Comparison of ENCODE assay signal across 11 mouse cellular contexts in genomic region chr4:59329461-59330304, GRCm38 (mm10).
DNase-seq lines count a peak whose midpoint lies in the region; ATAC-seq and TF ChIP-seq lines count a peak whose summit lies in the region.
"Had no signal": no experiment of that assay in that cellular context is flagged by ENCODE, and none has a peak within 500 bp of the region (broad histone marks: within the 10 kb centered on the region; RNA-seq: fewer than 3 reads in every experiment).

No protein-coding gene starts in this region.

- no peaks in the 10 kb centered on the region; the same call in none of the 2 replicates for H3K36me3 ChIP-seq in heart, adult 2 months (ENCODE audit: control insufficient read depth, insufficient read depth, low read length)
- H3K36me3 ChIP-seq in limb, embryonic 14.5 days (ENCODE audit: control insufficient read depth, insufficient read depth, low read length): no peaks in the 10 kb centered on the region
- H3K36me3 ChIP-seq in forebrain, embryonic 11.5 days (ENCODE audit: control insufficient read depth, insufficient read depth, low read length): no peaks in the 10 kb centered on the region

- TF ChIP-seq CTCF in heart, adult 2 months (IDR thresholded peaks at IDR 0.05): no peak

- no peak for TF ChIP-seq POLR2A in heart, adult 2 months (IDR thresholded peaks at IDR 0.05; ENCODE audit: insufficient read depth, low read depth, low read length)
- no peak for TF ChIP-seq POLR2A in limb, embryonic 14.5 days (IDR thresholded peaks at IDR 0.05; ENCODE audit: borderline replicate concordance, extremely low read depth, insufficient read depth, insufficient read length)

- no peaks in the 10 kb centered on the region for H3K27me3 ChIP-seq in heart, adult 2 months (ENCODE audit: control insufficient read depth, insufficient read depth, low read length)
- H3K27me3 ChIP-seq in limb, embryonic 14.5 days (ENCODE audit: control insufficient read depth, insufficient read depth, low read length): no peaks in the 10 kb centered on the region
- no peaks in the 10 kb centered on the region for H3K27me3 ChIP-seq in forebrain, embryonic 11.5 days (ENCODE audit: control insufficient read depth, insufficient read depth, low read length)

- H3K9me3 ChIP-seq in limb, embryonic 14.5 days (ENCODE audit: control insufficient read depth, low read length): no peaks in the 10 kb centered on the region
- no peaks in the 10 kb centered on the region for H3K9me3 ChIP-seq in forebrain, embryonic 11.5 days (ENCODE audit: control insufficient read depth, low read length)

- TF ChIP-seq EP300 in heart, adult 2 months (IDR thresholded peaks at IDR 0.05; ENCODE audit: insufficient read depth, low read depth, low read length): no peak

- ATAC-seq in CD4-positive, CD25-positive, alpha-beta regulatory T cell, adult 4 months: no peak
- ATAC-seq in limb, embryonic 14.5 days (ENCODE audit: low FRiP score, low read depth): peak; percentile 31; the same call in 1 of the 2 replicates
- no peak for ATAC-seq in forebrain, embryonic 11.5 days (replicated peaks; ENCODE audit: low FRiP score)

- peaks cover 16% of the 10 kb centered on the region for H3K4me1 ChIP-seq in heart, adult 2 months (ENCODE audit: control insufficient read depth, insufficient read depth, low read length)
- peaks cover 12% of the 10 kb centered on the region for H3K4me1 ChIP-seq in limb, embryonic 14.5 days (ENCODE audit: control insufficient read depth, insufficient read depth, low read length)
- no peaks in the 10 kb centered on the region for H3K4me1 ChIP-seq in forebrain, embryonic 11.5 days (replicated peaks; ENCODE audit: control insufficient read depth, insufficient read depth, low read length)

- peak; percentile 48 for DNase-seq in CD4-positive, CD25-positive, alpha-beta regulatory T cell, adult 2 months (ENCODE audit: low read depth, low spot score)
- peak; percentile 20 for DNase-seq in retina, postnatal 1 day
- no peak for DNase-seq in retina, embryonic 14.5 days (ENCODE audit: low spot score)
- peak in 1 of 2 experiments; percentile 47 for DNase-seq in heart, adult 2 months
- peak; percentile 52 for DNase-seq in limb, embryonic 14.5 days (ENCODE audit: low spot score)
- no peak for DNase-seq in forebrain, embryonic 11.5 days (ENCODE audit: low spot score)
- DNase-seq in cerebellum, adult 9-11 months: no peak
- DNase-seq: cerebellum, adult 2 months; gastrocnemius, postnatal 25 days had no signal

- intact Hi-C loops in heart, adult 2 months (cut with DNase I): loop anchor here (5.0 to 10.0 kb wide), 3 partner anchors 32 to 142 kb away; partner anchors contain the start of gene Ugcg

- no peak overlapping the region for H3K4me2 ChIP-seq in limb, embryonic 14.5 days (replicated peaks; ENCODE audit: low read depth, low read length, severe bottlenecking)
- H3K4me2 ChIP-seq in forebrain, embryonic 11.5 days (ENCODE audit: low read depth, low read length, severe bottlenecking): no peak overlapping the region

- 54% methylated on average over 19 of the region's 19 CpGs for WGBS in heart, adult 2 months
- WGBS in limb, embryonic 14.5 days: 67% methylated on average over 19 of the region's 19 CpGs
- 90% methylated on average over 19 of the region's 19 CpGs for WGBS in forebrain, embryonic 11.5 days

- peak overlapping the region; percentile 16; the same call in 1 of the 2 replicates for H3K27ac ChIP-seq in heart, adult 2 months
- no peak overlapping the region for H3K27ac ChIP-seq in limb, embryonic 14.5 days (replicated peaks; ENCODE audit: low read depth, low read length)
- H3K27ac ChIP-seq in forebrain, embryonic 11.5 days (ENCODE audit: low read depth, low read length): no peak overlapping the region
- H3K27ac ChIP-seq: kidney, postnatal 0 days had no signal

- no peaks in the 10 kb centered on the region for H3K79me2 ChIP-seq in heart, adult 2 months (replicated peaks; ENCODE audit: control insufficient read depth, insufficient read depth, low read length)

- no peak overlapping the region for H3K4me3 ChIP-seq in heart, adult 2 months
- no peak overlapping the region for H3K4me3 ChIP-seq in limb, embryonic 14.5 days (replicated peaks; ENCODE audit: low read length)
- H3K4me3 ChIP-seq in forebrain, embryonic 11.5 days (ENCODE audit: low read depth, low read length): no peak overlapping the region

- no peak overlapping the region for H3K9ac ChIP-seq in heart, adult 2 months (ENCODE audit: low read depth, low read length)
- H3K9ac ChIP-seq in limb, embryonic 14.5 days (ENCODE audit: low read depth, low read length, severe bottlenecking): no peak overlapping the region
- no peak overlapping the region for H3K9ac ChIP-seq in forebrain, embryonic 11.5 days (ENCODE audit: low read length)

Comparison
In these comparisons a context has a peak if more than half of its experiments do, and no peak if none do; other contexts are left out.
1. DNase-seq: peak in CD4-positive, CD25-positive, alpha-beta regulatory T cell, adult 2 months (single experiment), retina, postnatal 1 day (single experiment) and limb, embryonic 14.5 days (single experiment); none in retina, embryonic 14.5 days (single experiment), forebrain, embryonic 11.5 days (single experiment) and cerebellum, adult 9-11 months (single experiment).